Mouse (Mus musculus): Measurements from ENCODE around the gene Lrp5. TPM values are rescaled to one million over a fixed set of nuclear protein-coding genes. Genes with fewer than 3 reads are reported as not detected.
"Not testable (repeated sequence)": the region's sequence is repeated elsewhere in the genome, so short reads cannot be mapped to it uniquely, and the experiment has no call there.

Gene Lrp5
- total RNA-seq, 2 experiments from 2014 or later, result 8.3 to 9.3 TPM

DNA sequence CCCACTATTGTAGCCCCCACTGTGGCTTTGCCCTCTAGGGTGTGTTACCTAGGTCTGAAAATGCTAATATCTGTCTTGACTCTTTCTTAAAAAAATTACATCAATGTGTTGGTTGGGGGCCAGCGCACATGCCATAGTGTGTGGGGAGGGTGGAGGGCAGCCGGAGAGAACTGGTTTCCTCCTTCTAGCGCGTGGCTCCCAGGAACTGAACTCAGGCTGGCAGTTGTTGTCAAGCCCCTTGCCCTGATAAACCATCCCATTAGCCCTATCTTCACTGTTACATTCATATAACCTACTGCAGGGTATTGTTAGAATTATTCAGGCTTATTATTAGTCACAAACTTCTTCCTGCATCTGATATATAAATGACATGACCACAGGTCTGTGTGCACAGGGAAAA is 96.4 kb downstream of the Lrp5 start:
- no peak for TF ChIP-seq CTCF (IDR thresholded peaks at IDR 0.05)
- Histone ChIP-seq H3K27ac (no peak overlapping the region), H3K4me3 (no peak overlapping the region)
- intact Hi-C loops (cut with DNase I), result no loop called here
- no peak for DNase-seq (ENCODE audit: extremely low spot score in 1 of 2, low spot score in 2 of 2)

DNA sequence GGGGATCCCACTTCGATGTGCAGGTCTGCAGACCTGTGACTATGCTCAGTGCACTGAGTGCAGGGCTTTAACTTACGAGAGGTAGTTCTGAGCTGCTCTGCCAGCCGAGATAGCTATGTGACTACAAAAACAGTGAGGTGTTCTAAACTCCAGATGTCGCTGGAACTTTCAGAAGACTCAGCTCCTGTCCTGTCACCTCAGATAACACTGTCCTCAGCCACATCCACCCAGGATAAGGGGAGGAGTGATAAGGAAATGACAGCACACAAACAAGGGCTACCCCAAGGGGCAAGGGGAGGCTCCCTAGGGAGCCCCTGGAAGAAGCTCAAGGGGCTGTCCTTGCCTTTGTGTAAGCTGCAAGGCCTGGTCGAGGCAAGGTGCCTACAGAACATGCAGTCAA is 96.8 kb downstream of the Lrp5 start:
- TF ChIP-seq CTCF (IDR thresholded peaks at IDR 0.05), result no peak
- intact Hi-C loops (cut with DNase I), result no loop called here

DNA sequence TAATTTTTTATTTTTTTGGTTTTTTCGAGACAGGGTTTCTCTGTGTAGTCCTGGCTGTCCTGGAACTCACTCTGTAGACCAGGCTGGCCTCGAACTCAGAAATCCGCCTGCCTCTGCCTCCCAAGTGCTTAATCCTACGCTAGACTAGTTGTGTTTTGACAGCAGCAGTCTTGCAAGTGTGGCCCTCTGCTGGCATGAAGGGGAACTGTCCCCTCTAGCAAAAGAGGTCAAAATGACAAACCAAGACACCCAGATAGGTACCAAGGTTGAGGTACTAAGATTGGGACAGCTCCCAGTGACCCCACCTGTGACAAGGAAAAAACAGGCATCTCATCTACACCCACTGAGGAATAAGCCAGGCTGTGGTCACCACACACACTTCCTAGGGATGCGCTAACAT is 98.6 kb downstream of the Lrp5 start:
- peak; percentile 57 for TF ChIP-seq CTCF (IDR thresholded peaks at IDR 0.05)
- H3K4me3 ChIP-seq; H3K27ac ChIP-seq; intact Hi-C loops (cut with DNase I); DNase-seq (ENCODE audit: extremely low spot score in 1 of 2, low spot score in 2 of 2): not testable (repeated sequence)

More for the DNA sequence above, 96.8 kb downstream of the Lrp5 start:
- no peak overlapping the region for H3K27ac ChIP-seq
- H3K4me3 ChIP-seq, result no peak overlapping the region
- no peak for DNase-seq (ENCODE audit: extremely low spot score in 1 of 2, low spot score in 2 of 2)

DNA sequence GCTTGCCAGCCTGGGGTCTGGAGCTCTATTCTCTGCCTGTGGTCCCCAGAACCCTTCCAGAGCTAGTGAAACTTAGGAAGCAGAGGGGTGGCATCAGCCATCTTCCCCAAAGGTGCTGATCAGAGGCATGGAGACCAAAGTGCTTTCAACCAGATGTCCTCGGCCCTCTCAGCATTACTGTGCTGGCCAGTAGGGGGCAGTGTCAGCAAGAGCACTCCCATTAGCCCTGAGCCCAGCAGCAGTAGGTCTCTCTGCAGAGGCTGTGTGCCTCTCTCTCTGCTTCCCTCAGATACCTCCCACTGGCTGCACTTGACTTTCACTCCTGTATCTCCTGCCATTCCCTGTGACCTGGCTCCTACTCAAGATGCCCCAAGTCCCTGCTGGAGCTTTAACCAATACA is 99.8 kb downstream of the Lrp5 start:
- peak; percentile 80 for TF ChIP-seq CTCF (IDR thresholded peaks at IDR 0.05)
- no peak overlapping the region for H3K4me3 ChIP-seq
- intact Hi-C loops (cut with DNase I), result no loop called here
- peak; percentile 50 to 54 for DNase-seq (ENCODE audit: extremely low spot score in 1 of 2, low spot score in 2 of 2)
- H3K27ac ChIP-seq, result no peak overlapping the region

DNA sequence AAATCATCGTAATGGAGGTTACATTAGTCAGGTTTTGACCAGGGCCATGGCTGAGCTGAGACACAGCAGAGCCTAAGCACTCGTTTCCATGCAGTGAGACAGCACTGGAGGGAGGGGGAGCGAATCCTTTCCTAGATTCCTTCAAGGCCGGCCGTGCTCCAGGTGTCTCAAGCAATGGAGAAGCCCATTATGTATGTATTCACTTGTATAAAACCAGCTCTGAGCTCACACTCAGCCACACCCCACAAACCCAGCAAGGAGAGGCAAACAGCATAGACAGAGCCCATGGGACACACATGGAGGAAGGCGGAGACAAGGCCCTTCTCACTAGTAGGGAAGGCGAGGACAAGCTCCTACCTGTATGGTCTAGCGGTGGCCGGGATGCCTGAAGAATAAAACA is 100.3 kb downstream of the Lrp5 start:
- intact Hi-C loops (cut with DNase I), result no loop called here
- TF ChIP-seq CTCF (IDR thresholded peaks at IDR 0.05), result no peak
- H3K4me3 ChIP-seq, result no peak overlapping the region

DNA sequence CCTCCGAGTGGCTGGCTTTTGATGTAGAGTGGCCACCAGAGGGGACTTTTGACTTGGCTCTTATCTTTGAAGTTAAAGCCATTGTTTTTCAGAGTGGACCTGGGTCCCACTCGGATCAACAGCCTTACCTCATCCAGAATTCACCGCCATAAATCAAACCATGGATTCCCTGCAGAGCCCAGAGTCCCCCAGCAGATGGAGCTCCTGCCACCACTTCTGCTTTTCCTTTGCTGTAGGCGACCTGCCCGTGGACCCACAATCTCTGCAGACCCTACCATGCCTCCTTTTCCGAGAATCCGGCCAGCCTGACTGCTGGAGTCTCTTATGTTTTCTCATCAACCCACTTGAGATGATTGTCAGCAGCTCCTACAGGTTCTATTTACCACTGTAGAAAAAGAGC is 105.0 kb downstream of the Lrp5 start:
- Histone ChIP-seq H3K27ac (no peak overlapping the region), H3K4me3 (no peak overlapping the region)
- intact Hi-C loops (cut with DNase I), result loop anchor here (5.0 kb wide), 1 partner anchor 121 kb away; no protein-coding TSS in a partner anchor
- peak; percentile 61 to 79 for DNase-seq (ENCODE audit: extremely low spot score in 1 of 2, low spot score in 2 of 2)
- peak; percentile 85 for TF ChIP-seq CTCF (IDR thresholded peaks at IDR 0.05)

More for the DNA sequence above, 100.3 kb downstream of the Lrp5 start:
- no peak for DNase-seq (ENCODE audit: extremely low spot score in 1 of 2, low spot score in 2 of 2)
- H3K27ac ChIP-seq, result no peak overlapping the region

DNA sequence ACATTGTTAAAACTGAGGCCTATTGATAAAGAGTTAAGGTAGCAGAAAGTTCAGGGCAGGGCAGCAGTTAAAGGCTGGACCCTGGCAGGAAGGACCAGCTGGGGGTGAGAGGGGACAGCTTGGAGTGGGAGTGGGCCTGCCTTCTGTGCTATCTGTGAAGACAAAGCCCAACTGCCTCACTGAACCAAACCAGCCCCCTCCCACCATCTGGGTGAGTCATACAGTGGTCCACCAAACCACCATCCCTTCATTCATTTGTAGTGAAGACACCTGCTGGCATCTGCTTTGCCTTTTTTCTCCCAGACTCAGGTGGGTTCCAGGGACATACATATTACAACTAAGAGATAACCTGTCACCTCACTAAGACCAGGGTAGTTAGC is 108.5 kb downstream of the Lrp5 start:
- intact Hi-C loops (cut with DNase I), result loop anchor here (5.0 kb wide), 1 partner anchor 191 kb away; the partner anchor contains the start of gene Tesmin
- H3K27ac ChIP-seq, result no peak overlapping the region
- DNase-seq (ENCODE audit: extremely low spot score in 1 of 2, low spot score in 2 of 2), result no peak
- TF ChIP-seq CTCF (IDR thresholded peaks at IDR 0.05), result no peak
- H3K4me3 ChIP-seq, result no peak overlapping the region

DNA sequence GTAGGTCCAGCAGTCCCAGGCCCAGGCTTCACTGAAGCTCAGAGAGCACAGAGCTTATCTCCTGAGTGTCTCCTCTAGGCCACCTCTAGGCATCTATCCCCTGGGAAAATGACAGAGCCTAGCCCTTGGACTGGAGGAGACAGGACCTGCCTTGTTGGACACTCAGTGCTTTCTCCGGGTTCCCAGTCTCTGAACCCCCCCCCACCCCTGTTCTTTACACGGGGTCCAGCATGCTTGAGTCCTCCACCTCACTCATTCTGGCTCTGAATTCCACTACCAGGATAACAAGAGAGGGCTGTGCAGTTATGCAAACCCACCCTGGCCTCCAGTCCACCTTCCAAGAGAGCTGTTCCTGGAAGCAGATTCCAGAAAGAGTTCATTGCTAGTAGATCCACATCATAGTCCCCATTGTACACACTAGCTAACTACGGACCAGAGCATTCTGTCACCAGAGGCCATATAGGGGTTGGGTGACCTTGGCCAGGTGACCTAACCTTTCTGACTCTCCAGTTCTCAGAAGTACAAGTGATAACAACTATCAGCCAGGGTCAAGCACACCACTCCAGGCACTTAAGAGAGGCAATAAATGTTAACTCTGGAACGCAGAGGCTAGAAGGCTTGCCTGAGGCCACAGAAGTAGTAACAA is 109.0 kb downstream of the Lrp5 start:
- no peak for TF ChIP-seq CTCF (IDR thresholded peaks at IDR 0.05)
- no peak for DNase-seq (ENCODE audit: extremely low spot score in 1 of 2, low spot score in 2 of 2)
- H3K4me3 ChIP-seq, result no peak overlapping the region
- intact Hi-C loops (cut with DNase I), result loop anchor here (5.0 kb wide), 1 partner anchor 190 kb away; the partner anchor contains the start of gene Tesmin
- no peak overlapping the region for H3K27ac ChIP-seq

DNA sequence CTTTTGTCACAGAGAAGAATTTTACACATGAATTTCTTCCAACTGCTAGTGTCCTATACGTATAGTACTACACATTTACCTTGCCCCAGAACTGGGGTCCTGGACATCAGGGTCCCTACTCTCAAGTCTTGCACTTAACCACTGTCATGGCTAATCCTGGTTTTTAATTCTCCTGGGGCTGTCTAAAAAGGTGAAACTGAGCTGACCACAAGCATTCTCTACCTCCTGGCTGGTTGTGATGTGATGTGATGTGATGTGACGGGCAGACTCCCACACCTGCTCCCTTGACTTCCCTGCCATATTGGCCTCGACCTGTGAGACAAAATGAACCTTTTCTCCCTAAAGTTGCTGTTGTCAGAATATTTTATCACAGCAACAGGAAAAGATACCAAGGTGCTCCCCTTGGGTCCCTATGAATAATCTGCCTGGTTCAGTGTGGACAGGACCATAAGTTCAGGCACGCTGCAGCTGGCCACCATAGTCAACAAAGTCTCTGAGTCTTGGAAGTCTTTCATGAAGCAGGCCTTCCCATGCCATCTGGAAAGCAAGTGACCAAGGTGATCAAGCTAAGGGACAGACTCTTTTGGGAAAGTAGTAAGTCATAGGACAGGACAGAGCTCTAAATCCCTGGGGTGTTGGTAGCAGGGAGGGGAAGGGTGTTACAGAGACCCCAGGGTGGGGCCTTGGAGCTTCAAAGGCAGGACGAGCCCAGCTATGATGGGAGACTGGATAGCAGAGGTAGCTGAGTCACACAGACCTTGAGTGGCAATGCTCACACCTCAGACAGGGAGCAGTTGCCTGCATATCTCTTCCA is 109.7 kb downstream of the Lrp5 start:
- Histone ChIP-seq H3K4me3 (peak overlapping the region; percentile 89), H3K27ac (peak overlapping the region; percentile 95; the same call in 1 of the 2 replicates)
- intact Hi-C loops (cut with DNase I), result loop anchor here (5.0 kb wide), 1 partner anchor 189 kb away; the partner anchor contains the start of gene Tesmin
- no peak for TF ChIP-seq CTCF (IDR thresholded peaks at IDR 0.05)
- DNase-seq (ENCODE audit: extremely low spot score in 1 of 2, low spot score in 2 of 2), result no peak

DNA sequence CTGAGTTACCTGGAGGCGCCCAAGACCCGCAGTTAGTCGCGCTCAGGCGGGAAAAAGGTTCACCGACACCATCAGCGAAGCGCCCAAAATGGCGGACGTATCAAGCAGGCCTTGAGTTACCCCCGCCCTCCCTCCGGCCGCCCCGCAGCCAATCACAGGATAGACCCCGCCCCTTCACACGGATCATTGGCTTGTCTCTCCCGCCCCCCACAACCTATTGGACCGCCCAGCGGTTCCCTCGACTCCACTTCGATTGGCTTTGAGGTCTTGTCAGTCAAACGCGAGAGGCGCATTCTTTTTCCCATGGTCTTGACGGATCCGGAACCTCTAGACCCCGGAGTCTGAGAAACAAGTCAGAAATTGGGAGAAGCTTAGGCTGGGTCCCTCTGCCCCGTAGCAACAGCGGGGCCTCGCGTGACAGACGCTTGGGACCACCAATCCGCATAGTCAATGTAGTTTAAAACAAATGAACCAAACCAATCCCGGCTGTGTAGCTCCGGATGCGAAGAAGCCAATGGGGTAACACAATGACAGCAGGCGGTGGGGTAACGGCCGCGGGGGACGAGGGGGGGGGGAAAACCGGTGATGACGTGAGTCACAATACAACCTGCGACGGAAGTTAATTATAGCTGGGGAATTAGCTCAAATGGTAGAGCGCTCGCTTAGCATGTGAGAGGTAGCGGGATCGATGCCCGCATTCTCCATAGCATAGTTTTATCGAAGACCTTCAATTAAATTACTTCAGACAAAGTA is 110.6 kb downstream of the Lrp5 start, which contains the start of gene Ppp6r3:
Ppp6r3 (minus strand) TSS at position 118 of the 753 bp plus-strand sequence.
- peak; percentile 95 to 97 for DNase-seq (ENCODE audit: extremely low spot score in 1 of 2, low spot score in 2 of 2)
- H3K4me3 ChIP-seq, result peak within 1 kb of the TSS; percentile 89
- intact Hi-C loops (cut with DNase I), result loop anchor here (2.0 to 5.0 kb wide), 2 partner anchors 49 to 189 kb away; partner anchors contain the start of gene Tesmin
- no peak for TF ChIP-seq CTCF (IDR thresholded peaks at IDR 0.05)
- peak within 1 kb of the TSS; percentile 95 for H3K27ac ChIP-seq

DNA sequence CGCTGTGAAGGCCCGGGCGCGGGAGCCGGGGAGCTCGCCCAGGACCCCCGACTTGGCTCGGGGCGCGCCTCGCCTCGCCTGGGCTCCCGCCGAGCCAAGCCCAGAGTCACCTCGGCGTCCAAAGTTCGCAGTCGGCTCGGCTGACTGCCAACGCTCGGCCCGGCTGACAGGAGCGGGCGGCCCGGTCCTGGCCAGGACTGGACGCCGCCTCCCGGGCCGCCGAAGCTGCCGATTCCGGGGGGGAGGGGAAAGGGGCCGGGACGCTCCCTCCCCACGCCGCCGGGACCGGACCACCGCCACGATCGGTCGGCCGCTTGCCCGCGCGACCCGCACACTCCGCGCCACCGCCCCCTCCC is 111.1 kb downstream of the Lrp5 start:
- no peak for DNase-seq (ENCODE audit: extremely low spot score in 1 of 2, low spot score in 2 of 2)
- Histone ChIP-seq H3K4me3 (peak overlapping the region; percentile 89), H3K27ac (peak overlapping the region; percentile 95)
- intact Hi-C loops (cut with DNase I), result loop anchor here (2.0 to 5.0 kb wide), 2 partner anchors 48 to 188 kb away; partner anchors contain the start of gene Tesmin
- TF ChIP-seq CTCF (IDR thresholded peaks at IDR 0.05), result no peak
